Mouse (Mus musculus): ENCODE measurements at regions not wholly inside any gene's neighbourhood (a gene's known extent, or its start where the extent isn't known, plus 50 kb on each side); places are given as distances from the start of the nearest gene placed in this dataset.
"Not testable (repeated sequence)": the region's sequence is repeated elsewhere in the genome, so short reads cannot be mapped to it uniquely, and the experiment has no call there.

GRCm38 (mm10) chr9:27541585-27542151 is 145.1 kb downstream of the Spata19 start:
- no peak overlapping the region for H3K4me3 ChIP-seq (replicated peaks; ENCODE audit: low read length)
- no peak overlapping the region for H3K27ac ChIP-seq
- no peaks in the 10 kb centered on the region for H3K9me3 ChIP-seq (ENCODE audit: control insufficient read depth, low read length)
- DNase-seq (ENCODE audit: low spot score): no peak
- WGBS: 81% methylated on average over 2 of the region's 2 CpGs
- no peaks in the 10 kb centered on the region for H3K36me3 ChIP-seq (replicated peaks; ENCODE audit: control insufficient read depth, insufficient read depth)
- no peaks in the 10 kb centered on the region for H3K27me3 ChIP-seq (ENCODE audit: control insufficient read depth, insufficient read depth, low read length)
- ATAC-seq (ENCODE audit: low FRiP score): no peak
- no peak overlapping the region for H3K9ac ChIP-seq
- no peak overlapping the region for H3K4me2 ChIP-seq (replicated peaks)
- no peaks in the 10 kb centered on the region for H3K4me1 ChIP-seq (replicated peaks; ENCODE audit: control insufficient read depth, insufficient read depth, low read length)

- not testable (repeated sequence) for H3K36me3 ChIP-seq (replicated peaks; ENCODE audit: control insufficient read depth, insufficient read depth); H3K27me3 ChIP-seq (ENCODE audit: control insufficient read depth, insufficient read depth, low read length); H3K27ac ChIP-seq; H3K4me3 ChIP-seq (replicated peaks; ENCODE audit: low read length); H3K9ac ChIP-seq; DNase-seq (ENCODE audit: low spot score); H3K4me2 ChIP-seq (replicated peaks); H3K9me3 ChIP-seq (ENCODE audit: control insufficient read depth, low read length); ATAC-seq (ENCODE audit: low FRiP score)
- H3K4me1 ChIP-seq (replicated peaks; ENCODE audit: control insufficient read depth, insufficient read depth, low read length): 0 out of 2 replicates have a peak, but pooled peaks cover 13% of the 10 kb centered on the region
These were observed 158.1 kb downstream of the Spata19 start for GRCm38 (mm10) chr9:27554697-27555096.

GRCm38 (mm10) chr9:27556315-27557225 is 160.0 kb downstream of the Spata19 start:
- H3K4me2 ChIP-seq (replicated peaks): no peak overlapping the region
- H3K4me3 ChIP-seq (replicated peaks; ENCODE audit: low read length): no peak overlapping the region
- H3K9me3 ChIP-seq (ENCODE audit: control insufficient read depth, low read length): no peaks in the 10 kb centered on the region
- H3K27me3 ChIP-seq (ENCODE audit: control insufficient read depth, insufficient read depth, low read length): no peaks in the 10 kb centered on the region
- H3K9ac ChIP-seq: 0 out of 2 replicates have a peak overlapping the region, but pooled peaks have one; percentile 3
- ATAC-seq (ENCODE audit: low FRiP score): no peak
- no peak overlapping the region for H3K27ac ChIP-seq
- no peaks in the 10 kb centered on the region for H3K36me3 ChIP-seq (replicated peaks; ENCODE audit: control insufficient read depth, insufficient read depth)
- DNase-seq (ENCODE audit: low spot score): no peak
- WGBS: 13% methylated on average over 6 of the region's 6 CpGs
- 0 out of 2 replicates have a peak, but pooled peaks cover 13% of the 10 kb centered on the region for H3K4me1 ChIP-seq (replicated peaks; ENCODE audit: control insufficient read depth, insufficient read depth, low read length)

- DNase-seq (ENCODE audit: low spot score): no peak
- Histone ChIP-seq H3K4me3 (replicated peaks; ENCODE audit: low read length) (no peak overlapping the region), H3K36me3 (replicated peaks; ENCODE audit: control insufficient read depth, insufficient read depth) (no peaks in the 10 kb centered on the region), H3K4me2 (replicated peaks) (no peak overlapping the region), H3K27me3 (ENCODE audit: control insufficient read depth, insufficient read depth, low read length) (no peaks in the 10 kb centered on the region), H3K9ac (no peak overlapping the region), H3K27ac (no peak overlapping the region), H3K9me3 (ENCODE audit: control insufficient read depth, low read length) (peaks cover 4% of the 10 kb centered on the region; the same call in 1 of the 2 replicates), H3K4me1 (replicated peaks; ENCODE audit: control insufficient read depth, insufficient read depth, low read length) (0 out of 2 replicates have a peak, but pooled peaks cover 13% of the 10 kb centered on the region)
- no peak for ATAC-seq (ENCODE audit: low FRiP score)
- WGBS: 72% methylated on average over 1 of the region's 1 CpGs
These were observed 161.3 kb downstream of the Spata19 start for GRCm38 (mm10) chr9:27557886-27558285.

DNA sequence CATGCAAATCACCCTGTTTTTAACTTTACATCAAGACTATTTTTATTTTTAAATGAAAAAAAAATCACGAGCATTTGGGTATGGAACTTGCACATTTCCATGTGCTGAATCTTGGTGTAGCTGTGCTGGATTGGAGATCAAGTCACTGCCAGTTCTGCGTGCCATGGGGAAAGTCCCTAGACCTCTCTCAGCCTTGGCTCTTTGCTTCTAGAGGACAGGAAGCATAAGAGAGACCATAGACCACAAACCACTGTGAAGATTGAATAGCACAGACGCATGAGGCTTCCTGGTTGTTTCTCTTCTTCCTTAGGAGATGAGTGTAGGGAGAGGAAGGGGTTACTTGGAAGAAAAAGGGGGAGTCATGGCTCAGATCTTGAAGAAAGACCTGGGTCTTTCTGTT is 161.7 kb downstream of the Spata19 start:
- WGBS: 92% methylated on average over 3 of the region's 3 CpGs
- Histone ChIP-seq H3K4me3 (replicated peaks; ENCODE audit: low read length) (no peak overlapping the region), H3K9ac (no peak overlapping the region), H3K36me3 (replicated peaks; ENCODE audit: control insufficient read depth, insufficient read depth) (no peaks in the 10 kb centered on the region), H3K4me1 (replicated peaks; ENCODE audit: control insufficient read depth, insufficient read depth, low read length) (0 out of 2 replicates have a peak, but pooled peaks cover 13% of the 10 kb centered on the region), H3K27ac (no peak overlapping the region), H3K9me3 (ENCODE audit: control insufficient read depth, low read length) (peaks cover 6% of the 10 kb centered on the region; the same call in 1 of the 2 replicates), H3K4me2 (replicated peaks) (no peak overlapping the region), H3K27me3 (ENCODE audit: control insufficient read depth, insufficient read depth, low read length) (no peaks in the 10 kb centered on the region)
- DNase-seq (ENCODE audit: low spot score) (no peak), ATAC-seq (ENCODE audit: low FRiP score) (no peak)

DNA sequence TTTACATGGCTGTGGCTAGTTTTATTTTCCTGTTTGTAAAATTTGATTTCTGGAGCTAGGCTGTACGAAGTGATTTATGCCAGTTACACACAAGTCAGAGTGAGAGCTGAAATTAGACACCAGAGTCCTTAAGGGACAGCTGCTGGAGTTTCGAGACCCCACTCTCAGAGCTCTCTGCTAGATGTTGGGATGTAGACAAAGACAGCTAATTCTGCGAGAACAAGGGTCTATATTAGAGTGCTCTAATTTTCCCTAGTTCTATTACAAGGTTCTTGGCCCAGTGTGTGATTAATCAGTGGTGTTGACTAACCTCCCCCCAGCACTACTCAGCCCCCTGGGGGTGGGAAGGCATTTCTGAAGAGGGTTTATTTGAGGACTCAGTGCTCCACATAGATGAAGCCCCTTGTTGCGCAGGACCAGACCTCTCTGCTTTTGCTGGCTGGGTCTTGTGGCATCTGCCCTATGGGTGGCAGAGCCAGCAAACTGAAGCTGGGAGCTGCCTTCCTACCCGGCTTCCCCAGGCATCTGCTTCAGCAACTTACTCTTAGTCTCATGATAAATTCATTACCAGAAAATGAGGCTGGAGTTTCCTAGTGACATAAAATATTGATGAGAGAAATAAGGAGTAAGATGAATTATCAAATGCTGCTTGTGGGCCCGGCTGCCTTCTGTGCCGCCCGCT is 171.9 kb downstream of the Spata19 start:
- no peak for ATAC-seq (ENCODE audit: low FRiP score)
- Histone ChIP-seq H3K9me3 (ENCODE audit: control insufficient read depth, low read length) (no peaks in the 10 kb centered on the region), H3K4me3 (replicated peaks; ENCODE audit: low read length) (no peak overlapping the region), H3K36me3 (replicated peaks; ENCODE audit: control insufficient read depth, insufficient read depth) (no peaks in the 10 kb centered on the region), H3K27ac (no peak overlapping the region), H3K4me1 (replicated peaks; ENCODE audit: control insufficient read depth, insufficient read depth, low read length) (no peaks in the 10 kb centered on the region), H3K27me3 (ENCODE audit: control insufficient read depth, insufficient read depth, low read length) (no peaks in the 10 kb centered on the region), H3K4me2 (replicated peaks) (no peak overlapping the region), H3K9ac (no peak overlapping the region)
- no peak for DNase-seq (ENCODE audit: low spot score)
- WGBS: 68% methylated on average over 8 of the region's 8 CpGs

DNA sequence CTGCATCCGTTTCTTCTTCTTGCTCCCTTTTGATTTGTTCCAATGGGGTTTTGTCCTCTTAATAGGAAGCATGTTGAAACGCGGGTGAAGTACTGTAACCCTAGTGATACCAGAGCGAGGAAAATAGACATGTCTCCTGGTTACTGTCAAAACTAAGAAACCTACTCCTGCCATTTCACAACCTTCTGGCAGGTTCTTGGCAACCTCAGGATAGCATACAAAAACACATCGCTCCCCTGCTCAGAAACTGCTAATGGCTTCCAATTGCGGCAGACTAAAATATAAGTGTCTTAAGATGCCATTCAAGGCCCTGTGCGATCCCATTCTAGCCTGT is 172.4 kb downstream of the Spata19 start:
- DNase-seq (ENCODE audit: low spot score) (no peak), ATAC-seq (ENCODE audit: low FRiP score) (no peak)
- Histone ChIP-seq H3K27ac (no peak overlapping the region), H3K36me3 (replicated peaks; ENCODE audit: control insufficient read depth, insufficient read depth) (no peaks in the 10 kb centered on the region), H3K4me1 (replicated peaks; ENCODE audit: control insufficient read depth, insufficient read depth, low read length) (no peaks in the 10 kb centered on the region), H3K4me2 (replicated peaks) (no peak overlapping the region), H3K4me3 (replicated peaks; ENCODE audit: low read length) (no peak overlapping the region), H3K9me3 (ENCODE audit: control insufficient read depth, low read length) (no peaks in the 10 kb centered on the region), H3K27me3 (ENCODE audit: control insufficient read depth, insufficient read depth, low read length) (no peaks in the 10 kb centered on the region), H3K9ac (no peak overlapping the region)
- WGBS: 73% methylated on average over 7 of the region's 7 CpGs

DNA sequence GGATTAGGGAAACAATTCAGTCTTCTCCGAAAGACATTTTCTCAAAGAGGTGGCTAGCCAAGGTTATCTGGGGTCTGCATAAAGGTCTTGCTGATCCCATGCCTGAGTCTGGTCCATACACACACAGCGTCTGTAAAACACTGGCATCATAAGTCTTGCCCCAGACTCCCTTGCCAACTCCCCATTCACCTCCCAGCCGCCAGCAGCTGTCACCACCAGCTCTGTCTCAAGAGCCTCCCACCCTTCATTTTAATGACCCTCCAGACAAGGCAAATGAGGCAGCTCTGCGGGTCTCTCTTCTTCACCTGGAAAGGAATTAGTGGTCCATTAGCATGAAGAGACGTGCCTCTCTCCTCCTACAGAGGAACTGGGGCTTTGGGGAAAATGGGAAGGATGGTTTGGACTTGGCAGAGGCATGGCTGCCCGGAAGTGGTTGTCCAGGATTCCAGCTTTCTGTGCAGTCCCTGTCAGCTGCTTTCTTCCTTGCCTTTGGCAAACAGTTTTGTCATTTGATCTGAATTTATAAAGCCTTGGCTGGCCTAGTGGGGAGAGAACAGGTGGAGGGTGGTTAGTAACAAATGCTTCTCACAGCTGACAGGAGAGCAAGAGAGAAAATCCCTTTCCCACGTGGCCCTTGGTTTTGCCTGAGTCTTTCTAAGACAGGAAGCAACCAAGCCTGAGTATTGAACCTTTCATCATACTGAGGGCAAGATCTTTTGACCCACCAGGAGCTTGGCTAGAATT is 173.3 kb upstream of the Opcml start:
- ATAC-seq (ENCODE audit: low FRiP score): no peak
- DNase-seq (ENCODE audit: low spot score): no peak
- H3K4me3 ChIP-seq (replicated peaks; ENCODE audit: low read length): no peak overlapping the region
- WGBS: 38% methylated on average over 7 of the region's 7 CpGs
- no peaks in the 10 kb centered on the region for H3K36me3 ChIP-seq (replicated peaks; ENCODE audit: control insufficient read depth, insufficient read depth)
- no peak overlapping the region for H3K27ac ChIP-seq
- H3K27me3 ChIP-seq (ENCODE audit: control insufficient read depth, insufficient read depth, low read length): peaks cover 20% of the 10 kb centered on the region
- H3K4me2 ChIP-seq (replicated peaks): no peak overlapping the region
- peaks cover 15% of the 10 kb centered on the region for H3K4me1 ChIP-seq (replicated peaks; ENCODE audit: control insufficient read depth, insufficient read depth, low read length)
- H3K9me3 ChIP-seq (ENCODE audit: control insufficient read depth, low read length): no peaks in the 10 kb centered on the region
- H3K9ac ChIP-seq: no peak overlapping the region

GRCm38 (mm10) chr9:27634901-27635300 is 155.7 kb upstream of the Opcml start:
- Histone ChIP-seq H3K9me3 (ENCODE audit: control insufficient read depth, low read length) (no peaks in the 10 kb centered on the region), H3K9ac (no peak overlapping the region), H3K36me3 (replicated peaks; ENCODE audit: control insufficient read depth, insufficient read depth) (no peaks in the 10 kb centered on the region), H3K4me2 (replicated peaks) (no peak overlapping the region), H3K4me3 (replicated peaks; ENCODE audit: low read length) (no peak overlapping the region), H3K4me1 (replicated peaks; ENCODE audit: control insufficient read depth, insufficient read depth, low read length) (no peaks in the 10 kb centered on the region), H3K27ac (no peak overlapping the region), H3K27me3 (ENCODE audit: control insufficient read depth, insufficient read depth, low read length) (no peaks in the 10 kb centered on the region)
- ATAC-seq (ENCODE audit: low FRiP score) (no peak), DNase-seq (ENCODE audit: low spot score) (no peak)
- WGBS: 71% methylated on average over 6 of the region's 6 CpGs

Data from hindbrain, embryonic 14.5 days (tissue).